Mouse (Mus musculus): ENCODE results near the gene Ptprk. TPM values are rescaled to one million over a fixed set of nuclear protein-coding genes. Genes with fewer than 3 reads are reported as not detected.

Gene Ptprk
- polyA plus RNA-seq, 1 experiment from 2014 or later, result 33.8 TPM

DNA sequence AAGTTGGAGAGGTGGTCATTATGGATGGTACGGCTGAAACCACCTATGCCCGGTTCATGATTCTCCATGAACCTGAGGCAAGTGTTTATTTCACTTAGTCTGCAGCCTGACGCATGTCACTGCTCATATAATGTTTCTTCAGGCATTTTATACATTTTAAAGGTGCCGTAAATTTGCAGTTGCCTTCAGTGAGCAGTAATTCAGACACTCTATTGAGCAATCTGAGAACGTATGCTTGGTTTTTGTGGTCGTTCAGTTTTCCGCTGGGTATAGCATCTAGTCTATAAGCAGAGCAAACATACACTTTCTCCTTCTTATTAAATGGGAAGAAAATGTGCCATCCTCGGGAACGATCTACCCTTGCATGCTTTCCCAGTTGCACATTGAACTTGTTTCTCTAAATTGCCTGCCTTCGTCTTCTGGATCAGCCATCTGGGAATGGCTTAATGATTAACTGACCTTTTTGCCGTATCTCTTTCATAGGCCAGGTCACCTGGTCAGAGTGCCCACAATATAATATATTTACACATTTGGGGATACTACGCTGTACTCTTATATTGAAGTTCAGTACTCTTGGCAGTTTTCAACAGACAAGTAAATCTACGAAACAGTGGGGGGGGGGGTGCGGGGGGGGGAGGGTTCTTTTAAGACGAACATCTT is 313.1 kb downstream of the Ptprk start:
- ATAC-seq, result no peak

GRCm38 (mm10) chr10:28391168-28391567 is 316.5 kb downstream of the Ptprk start:
- H3K4me2 ChIP-seq (ENCODE audit: low read length), result no peak overlapping the region
- H3K9me3 ChIP-seq (replicated peaks; ENCODE audit: control insufficient read depth, low read length, poor library complexity, severe bottlenecking), result no peaks in the 10 kb centered on the region
- H3K4me1 ChIP-seq (ENCODE audit: control insufficient read depth, insufficient read depth, low read length), result no peaks in the 10 kb centered on the region
- H3K27me3 ChIP-seq (ENCODE audit: control insufficient read depth, insufficient read depth, low read depth, low read length), result no peaks in the 10 kb centered on the region
- no peak overlapping the region for H3K27ac ChIP-seq (ENCODE audit: low read length)
- no peak overlapping the region for H3K9ac ChIP-seq (ENCODE audit: low read depth, low read length)
- H3K4me3 ChIP-seq (ENCODE audit: low read depth, low read length), result no peak overlapping the region
- no peak for ATAC-seq
- H3K36me3 ChIP-seq (ENCODE audit: control insufficient read depth, insufficient read depth, low read length), result no peaks in the 10 kb centered on the region
- WGBS, result 87% methylated on average over 5 of the region's 5 CpGs

More for the DNA sequence above, 313.1 kb downstream of the Ptprk start:
- Histone ChIP-seq H3K4me3 (ENCODE audit: low read depth, low read length) (no peak overlapping the region), H3K36me3 (ENCODE audit: control insufficient read depth, insufficient read depth, low read length) (no peaks in the 10 kb centered on the region), H3K4me1 (ENCODE audit: control insufficient read depth, insufficient read depth, low read length) (no peaks in the 10 kb centered on the region), H3K9me3 (replicated peaks; ENCODE audit: control insufficient read depth, low read length, poor library complexity, severe bottlenecking) (no peaks in the 10 kb centered on the region), H3K27me3 (ENCODE audit: control insufficient read depth, insufficient read depth, low read depth, low read length) (no peaks in the 10 kb centered on the region), H3K4me2 (ENCODE audit: low read length) (no peak overlapping the region), H3K27ac (ENCODE audit: low read length) (no peak overlapping the region), H3K9ac (ENCODE audit: low read depth, low read length) (no peak overlapping the region)
- 93% methylated on average over 15 of the region's 15 CpGs for WGBS

DNA sequence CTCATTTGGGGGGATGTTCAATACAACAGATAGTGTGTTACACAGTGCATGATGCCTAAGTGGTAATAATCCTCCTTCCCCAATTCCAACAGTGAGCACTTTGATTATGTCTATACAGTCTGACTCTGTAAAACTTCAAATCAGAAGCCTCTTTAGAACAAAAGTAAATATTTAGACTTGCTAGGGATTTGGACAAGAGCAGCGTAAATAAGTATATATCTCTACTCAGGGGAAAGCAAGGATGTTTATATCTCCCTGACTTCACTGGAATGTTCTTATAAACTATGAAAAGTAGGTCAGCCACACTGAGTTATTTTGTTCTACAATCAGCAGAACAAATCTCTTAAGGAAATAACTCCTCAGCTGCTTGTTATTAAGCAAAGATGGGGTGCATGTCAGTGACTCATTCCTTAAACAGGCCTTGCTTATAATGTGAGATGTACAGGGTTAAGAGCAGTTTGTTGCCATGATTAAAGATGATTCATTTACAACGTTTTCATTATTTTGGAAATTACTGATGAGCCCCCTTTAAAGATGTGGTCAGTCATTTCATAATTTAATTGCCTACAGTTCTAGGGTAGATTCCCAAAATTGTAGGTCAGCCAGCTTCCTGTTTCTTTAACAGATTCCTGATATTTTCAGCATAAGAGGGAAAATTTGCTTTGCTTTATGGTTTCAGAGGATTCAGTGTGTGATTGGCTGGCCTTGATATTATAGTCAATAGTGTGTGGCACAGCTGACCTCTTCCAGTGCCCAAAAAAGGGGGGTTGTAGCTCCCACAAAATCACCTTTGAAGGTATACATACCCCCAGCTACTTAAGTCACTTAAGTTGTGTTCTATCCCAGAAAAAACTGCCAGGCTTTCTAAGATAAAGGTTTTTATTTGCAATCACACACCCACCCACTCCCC is 321.2 kb downstream of the Ptprk start:
- Histone ChIP-seq H3K4me1 (ENCODE audit: control insufficient read depth, insufficient read depth, low read length) (no peaks in the 10 kb centered on the region), H3K36me3 (ENCODE audit: control insufficient read depth, insufficient read depth, low read length) (no peaks in the 10 kb centered on the region), H3K27me3 (ENCODE audit: control insufficient read depth, insufficient read depth, low read depth, low read length) (no peaks in the 10 kb centered on the region), H3K27ac (ENCODE audit: low read length) (no peak overlapping the region), H3K4me3 (ENCODE audit: low read depth, low read length) (no peak overlapping the region), H3K4me2 (ENCODE audit: low read length) (no peak overlapping the region), H3K9me3 (replicated peaks; ENCODE audit: control insufficient read depth, low read length, poor library complexity, severe bottlenecking) (no peaks in the 10 kb centered on the region), H3K9ac (ENCODE audit: low read depth, low read length) (no peak overlapping the region)
- ATAC-seq, result no peak
- WGBS, result 76% methylated on average over 2 of the region's 2 CpGs

DNA sequence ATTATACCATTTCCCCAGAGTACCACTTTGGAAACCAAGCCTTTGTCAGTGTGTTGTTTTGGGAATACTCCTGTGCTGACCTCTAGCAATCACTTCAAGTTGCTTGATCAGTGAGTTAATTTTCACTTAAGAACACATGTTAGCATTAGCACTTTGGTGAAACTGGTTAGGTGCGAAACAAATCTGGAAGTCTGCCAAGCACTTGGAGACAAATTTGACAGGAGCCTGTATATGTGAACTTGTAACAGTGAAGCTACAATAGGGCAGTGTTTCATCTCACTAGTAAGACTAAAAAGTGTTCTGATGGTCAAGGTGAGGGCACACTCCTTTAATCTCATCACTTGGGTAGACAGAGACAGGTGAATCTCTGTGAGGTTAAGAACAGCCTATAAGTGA is 321.9 kb downstream of the Ptprk start:
- H3K4me3 ChIP-seq (ENCODE audit: low read depth, low read length), result no peak overlapping the region
- H3K27ac ChIP-seq (ENCODE audit: low read length), result no peak overlapping the region
- no peak for ATAC-seq

DNA sequence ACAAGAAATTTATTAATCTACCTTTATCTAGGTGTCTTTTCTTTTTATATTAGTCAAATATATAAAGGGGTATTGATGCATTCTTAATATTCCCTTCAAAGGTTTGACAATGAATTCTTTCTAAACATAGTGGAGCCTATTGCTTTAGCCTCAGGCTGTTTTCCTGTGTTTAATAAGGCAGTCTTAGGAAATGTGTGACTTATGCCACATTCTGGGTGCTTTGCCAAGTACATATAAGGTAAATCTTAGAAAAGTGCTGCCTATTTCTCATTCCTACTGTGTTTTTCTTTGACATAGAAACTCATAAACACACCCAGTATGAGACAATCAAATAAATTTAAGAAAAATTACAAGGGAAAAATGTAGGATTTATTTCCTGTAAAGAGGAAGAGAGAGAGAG is 327.2 kb downstream of the Ptprk start:
- no peak overlapping the region for H3K4me3 ChIP-seq (ENCODE audit: low read depth, low read length)
- H3K36me3 ChIP-seq (ENCODE audit: control insufficient read depth, insufficient read depth, low read length), result no peaks in the 10 kb centered on the region
- no peak for ATAC-seq
- no peaks in the 10 kb centered on the region for H3K9me3 ChIP-seq (replicated peaks; ENCODE audit: control insufficient read depth, low read length, poor library complexity, severe bottlenecking)
- H3K4me2 ChIP-seq (ENCODE audit: low read length), result no peak overlapping the region
- H3K9ac ChIP-seq (ENCODE audit: low read depth, low read length), result no peak overlapping the region
- H3K4me1 ChIP-seq (ENCODE audit: control insufficient read depth, insufficient read depth, low read length), result no peaks in the 10 kb centered on the region
- H3K27ac ChIP-seq (ENCODE audit: low read length), result no peak overlapping the region
- no peaks in the 10 kb centered on the region for H3K27me3 ChIP-seq (ENCODE audit: control insufficient read depth, insufficient read depth, low read depth, low read length)

More for the DNA sequence above, 321.9 kb downstream of the Ptprk start:
- Histone ChIP-seq H3K4me1 (ENCODE audit: control insufficient read depth, insufficient read depth, low read length) (no peaks in the 10 kb centered on the region), H3K9ac (ENCODE audit: low read depth, low read length) (no peak overlapping the region), H3K36me3 (ENCODE audit: control insufficient read depth, insufficient read depth, low read length) (no peaks in the 10 kb centered on the region), H3K4me2 (ENCODE audit: low read length) (no peak overlapping the region), H3K9me3 (replicated peaks; ENCODE audit: control insufficient read depth, low read length, poor library complexity, severe bottlenecking) (no peaks in the 10 kb centered on the region), H3K27me3 (ENCODE audit: control insufficient read depth, insufficient read depth, low read depth, low read length) (no peaks in the 10 kb centered on the region)
- WGBS, result 62% methylated on average over 1 of the region's 1 CpGs

DNA sequence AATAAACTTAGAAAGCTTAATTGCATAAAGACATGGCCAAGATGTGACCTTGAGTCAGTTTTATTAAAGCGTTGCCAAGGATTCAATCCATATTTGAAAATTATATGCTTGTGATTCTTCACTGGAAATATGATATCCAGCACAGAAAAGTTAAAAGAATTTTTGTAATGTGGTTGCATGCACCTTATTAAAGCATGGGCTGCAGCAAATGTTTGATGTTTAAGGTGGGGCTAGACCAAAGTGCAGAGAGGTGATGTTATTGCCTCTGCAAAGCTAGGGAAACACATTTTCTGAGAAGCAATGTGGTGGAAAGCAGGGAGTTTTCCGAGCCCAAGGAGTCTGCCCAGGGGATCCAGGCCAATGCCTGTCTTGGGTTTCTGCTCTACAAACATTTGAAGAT is 334.4 kb downstream of the Ptprk start:
- Histone ChIP-seq H3K4me1 (ENCODE audit: control insufficient read depth, insufficient read depth, low read length) (no peaks in the 10 kb centered on the region), H3K9ac (ENCODE audit: low read depth, low read length) (no peak overlapping the region), H3K4me2 (ENCODE audit: low read length) (no peak overlapping the region), H3K36me3 (ENCODE audit: control insufficient read depth, insufficient read depth, low read length) (no peaks in the 10 kb centered on the region), H3K27ac (ENCODE audit: low read length) (no peak overlapping the region), H3K27me3 (ENCODE audit: control insufficient read depth, insufficient read depth, low read depth, low read length) (no peaks in the 10 kb centered on the region), H3K9me3 (replicated peaks; ENCODE audit: control insufficient read depth, low read length, poor library complexity, severe bottlenecking) (no peaks in the 10 kb centered on the region), H3K4me3 (ENCODE audit: low read depth, low read length) (no peak overlapping the region)
- WGBS, result 87% methylated on average over 2 of the region's 2 CpGs
- ATAC-seq, result no peak

- Histone ChIP-seq H3K4me1 (ENCODE audit: control insufficient read depth, insufficient read depth, low read length) (no peaks in the 10 kb centered on the region; the same call in 1 of the 2 replicates), H3K9me3 (replicated peaks; ENCODE audit: control insufficient read depth, low read length, poor library complexity, severe bottlenecking) (no peaks in the 10 kb centered on the region), H3K36me3 (ENCODE audit: control insufficient read depth, insufficient read depth, low read length) (no peaks in the 10 kb centered on the region), H3K4me3 (ENCODE audit: low read depth, low read length) (no peak overlapping the region), H3K27ac (ENCODE audit: low read length) (no peak overlapping the region), H3K4me2 (ENCODE audit: low read length) (no peak overlapping the region), H3K27me3 (ENCODE audit: control insufficient read depth, insufficient read depth, low read depth, low read length) (no peaks in the 10 kb centered on the region), H3K9ac (ENCODE audit: low read depth, low read length) (no peak overlapping the region)
- peak; percentile 71 for ATAC-seq
- 42% methylated on average over 4 of the region's 4 CpGs for WGBS
Measured at GRCm38 (mm10) chr10:28414823-28415222, 340.2 kb downstream of the Ptprk start.

DNA sequence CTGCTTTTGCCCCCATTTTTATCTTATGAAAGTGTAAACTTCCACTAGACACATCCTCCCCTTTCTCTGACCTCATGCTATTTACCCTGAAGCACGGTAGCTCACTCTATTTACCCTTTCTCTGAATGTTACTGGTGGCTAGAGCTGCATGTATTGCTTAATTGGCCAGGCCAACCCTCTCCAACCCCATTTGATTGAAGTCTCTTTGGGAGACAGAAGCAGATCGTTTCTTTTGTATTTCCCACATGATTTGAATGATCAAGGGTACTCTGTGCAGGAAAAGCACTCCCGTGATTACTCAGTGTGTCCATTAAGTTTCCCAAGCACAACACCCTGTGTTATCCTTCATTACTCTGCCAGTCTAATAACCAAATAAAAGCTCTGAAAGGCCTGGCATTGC is 348.0 kb downstream of the Ptprk start:
- WGBS, result 39% methylated on average over 3 of the region's 3 CpGs
- no peak overlapping the region for H3K4me2 ChIP-seq (ENCODE audit: low read length)
- no peaks in the 10 kb centered on the region for H3K4me1 ChIP-seq (ENCODE audit: control insufficient read depth, insufficient read depth, low read length)
- no peak overlapping the region for H3K27ac ChIP-seq (ENCODE audit: low read length)
- no peaks in the 10 kb centered on the region for H3K9me3 ChIP-seq (replicated peaks; ENCODE audit: control insufficient read depth, low read length, poor library complexity, severe bottlenecking)
- no peak for ATAC-seq
- H3K27me3 ChIP-seq (ENCODE audit: control insufficient read depth, insufficient read depth, low read depth, low read length), result no peaks in the 10 kb centered on the region
- H3K9ac ChIP-seq (ENCODE audit: low read depth, low read length), result no peak overlapping the region
- no peak overlapping the region for H3K4me3 ChIP-seq (ENCODE audit: low read depth, low read length)
- H3K36me3 ChIP-seq (ENCODE audit: control insufficient read depth, insufficient read depth, low read length), result no peaks in the 10 kb centered on the region

- Histone ChIP-seq H3K9ac (ENCODE audit: low read depth, low read length) (no peak overlapping the region), H3K9me3 (replicated peaks; ENCODE audit: control insufficient read depth, low read length, poor library complexity, severe bottlenecking) (no peaks in the 10 kb centered on the region), H3K4me2 (ENCODE audit: low read length) (no peak overlapping the region), H3K4me3 (ENCODE audit: low read depth, low read length) (no peak overlapping the region), H3K27ac (ENCODE audit: low read length) (no peak overlapping the region), H3K4me1 (ENCODE audit: control insufficient read depth, insufficient read depth, low read length) (no peaks in the 10 kb centered on the region), H3K36me3 (ENCODE audit: control insufficient read depth, insufficient read depth, low read length) (no peaks in the 10 kb centered on the region), H3K27me3 (ENCODE audit: control insufficient read depth, insufficient read depth, low read depth, low read length) (no peaks in the 10 kb centered on the region)
- no peak for ATAC-seq
Measured at GRCm38 (mm10) chr10:28425371-28425770, 350.8 kb downstream of the Ptprk start.
